Mouse (Mus musculus) cortical plate, adult 2 months (tissue): ENCODE data around the gene Sema4g.

Source experiments
- CTCF ChIP-seq: fragments of 200-500 bp; IDR thresholded peaks from 2 replicates; pipeline ENCODE4 v1.5.1; 2011; ENCODE audit warnings: mild to moderate bottlenecking, control low read depth, low read length; ENCODE audit not compliant: insufficient read depth; ENCODE audit errors: extremely low read depth
- POLR2A ChIP-seq: fragments of 200-500 bp; IDR thresholded peaks from 2 replicates; pipeline ENCODE4 v1.6.1; 2011; ENCODE audit warnings: mild to moderate bottlenecking, low read length, control low read depth; ENCODE audit not compliant: insufficient read depth; ENCODE audit errors: extremely low read depth

- no peak for TF ChIP-seq CTCF
- no peak for TF ChIP-seq POLR2A
Measured at GRCm38 (mm10) chr19:44980787-44981186, 8.1 kb upstream of the Sema4g start.
